ENCODE assay signal across 10 mouse cellular contexts in genomic region chr14:7801831-7802230, GRCm38 (mm10). TPM values are rescaled to one million over a fixed set of nuclear protein-coding genes. Genes with fewer than 3 reads are reported as not detected.
DNase-seq lines count a peak whose midpoint lies in the region; ATAC-seq and TF ChIP-seq lines count a peak whose summit lies in the region.
"Had no signal": no experiment of that assay in that cellular context is flagged by ENCODE, and none has a peak within 500 bp of the region (broad histone marks: within the 10 kb centered on the region; RNA-seq: fewer than 3 reads in every experiment).

No protein-coding gene starts in this region.

- no peaks in the 10 kb centered on the region for H3K27me3 ChIP-seq in forebrain, embryonic 14.5 days (replicated peaks; ENCODE audit: control insufficient read depth, insufficient read depth, low read length)
- no peaks in the 10 kb centered on the region for H3K27me3 ChIP-seq in forebrain, embryonic 13.5 days
- H3K27me3 ChIP-seq in liver, adult 2 months (ENCODE audit: control insufficient read depth, insufficient read depth, low read length): no peaks in the 10 kb centered on the region
- no peaks in the 10 kb centered on the region for H3K27me3 ChIP-seq in liver, embryonic 11.5 days (replicated peaks; ENCODE audit: control insufficient read depth, insufficient read depth, low read length)
- H3K27me3 ChIP-seq: heart, embryonic 13.5 days had no signal

- ATAC-seq in forebrain, embryonic 14.5 days: no peak
- no peak for ATAC-seq in forebrain, embryonic 13.5 days
- ATAC-seq in liver, embryonic 11.5 days (replicated peaks; ENCODE audit: low FRiP score): no peak

- no peak overlapping the region for H3K4me3 ChIP-seq in forebrain, embryonic 14.5 days (ENCODE audit: low read depth, low read length)
- no peak overlapping the region for H3K4me3 ChIP-seq in forebrain, embryonic 13.5 days
- no peak overlapping the region for H3K4me3 ChIP-seq in liver, adult 2 months (ENCODE audit: insufficient read depth, low read depth, low read length)
- no peak overlapping the region for H3K4me3 ChIP-seq in liver, embryonic 11.5 days (ENCODE audit: low read depth, low read length)
- H3K4me3 ChIP-seq: heart, embryonic 13.5 days had no signal

- 5% methylated on average over 4 of the region's 4 CpGs for WGBS in forebrain, embryonic 14.5 days
- 13% methylated on average over 4 of the region's 4 CpGs for WGBS in forebrain, embryonic 13.5 days
- 7% methylated on average over 4 of the region's 4 CpGs for WGBS in liver, adult 2 months
- 12% methylated on average over 4 of the region's 4 CpGs for whole genome bisulfite sequencing in liver, embryonic 11.5 days

- TF ChIP-seq POLR2A in liver, adult 2 months (IDR thresholded peaks at IDR 0.05; ENCODE audit: extremely low read depth, insufficient read depth, low read length): no peak

- no peaks in the 10 kb centered on the region for H3K79me2 ChIP-seq in liver, adult 2 months (ENCODE audit: control insufficient read depth, insufficient read depth, low read length)

- H3K36me3 ChIP-seq in forebrain, embryonic 14.5 days (ENCODE audit: control insufficient read depth, insufficient read depth, low read length): no peaks in the 10 kb centered on the region
- H3K36me3 ChIP-seq in forebrain, embryonic 13.5 days (ENCODE audit: poor library complexity, severe bottlenecking): no peaks in the 10 kb centered on the region
- no peaks in the 10 kb centered on the region for H3K36me3 ChIP-seq in liver, adult 2 months (ENCODE audit: control insufficient read depth, insufficient read depth, low read length)
- H3K36me3 ChIP-seq in liver, embryonic 11.5 days (ENCODE audit: control insufficient read depth, insufficient read depth, low read length): no peaks in the 10 kb centered on the region
- H3K36me3 ChIP-seq: heart, embryonic 13.5 days had no signal

- H3K27ac ChIP-seq in forebrain, embryonic 14.5 days (ENCODE audit: low read depth, low read length): no peak overlapping the region
- no peak overlapping the region for H3K27ac ChIP-seq in forebrain, embryonic 13.5 days
- no peak overlapping the region for H3K27ac ChIP-seq in liver, adult 2 months (replicated peaks; ENCODE audit: insufficient read depth, low read depth, low read length)
- no peak overlapping the region for H3K27ac ChIP-seq in liver, embryonic 11.5 days (ENCODE audit: low read depth, low read length)
- H3K27ac ChIP-seq: heart, embryonic 13.5 days had no signal

- H3K4me1 ChIP-seq in forebrain, embryonic 14.5 days (ENCODE audit: control insufficient read depth, insufficient read depth, low read length): no peaks in the 10 kb centered on the region
- H3K4me1 ChIP-seq in forebrain, embryonic 13.5 days: no peaks in the 10 kb centered on the region
- H3K4me1 ChIP-seq in liver, adult 2 months (ENCODE audit: control insufficient read depth, insufficient read depth, low read length): no peaks in the 10 kb centered on the region
- H3K4me1 ChIP-seq in liver, embryonic 11.5 days (replicated peaks; ENCODE audit: control insufficient read depth, insufficient read depth, low read length): no peaks in the 10 kb centered on the region
- H3K4me1 ChIP-seq: heart, embryonic 13.5 days had no signal

- peak; percentile 67 for TF ChIP-seq CTCF in liver, adult 2 months (IDR thresholded peaks at IDR 0.05; ENCODE audit: low read depth, low read length)

- H3K9ac ChIP-seq in forebrain, embryonic 14.5 days (ENCODE audit: low read length): no peak overlapping the region
- no peak overlapping the region for H3K9ac ChIP-seq in forebrain, embryonic 13.5 days
- H3K9ac ChIP-seq in liver, adult 2 months (ENCODE audit: low read depth, low read length): no peak overlapping the region
- H3K9ac ChIP-seq in liver, embryonic 11.5 days (ENCODE audit: low read depth, low read length): no peak overlapping the region
- H3K9ac ChIP-seq: heart, embryonic 13.5 days had no signal

- H3K4me2 ChIP-seq in forebrain, embryonic 14.5 days (ENCODE audit: low read length): no peak overlapping the region
- H3K4me2 ChIP-seq in forebrain, embryonic 13.5 days: no peak overlapping the region
- no peak overlapping the region for H3K4me2 ChIP-seq in liver, embryonic 11.5 days
- H3K4me2 ChIP-seq: heart, embryonic 13.5 days had no signal

- H3K9me3 ChIP-seq in forebrain, embryonic 14.5 days (replicated peaks; ENCODE audit: control insufficient read depth, low read length): no peaks in the 10 kb centered on the region
- peaks cover 3% of the 10 kb centered on the region; the same call in 1 of the 2 replicates for H3K9me3 ChIP-seq in forebrain, embryonic 13.5 days (replicated peaks)
- H3K9me3 ChIP-seq in liver, embryonic 11.5 days (ENCODE audit: control insufficient read depth, low read length): 0 out of 2 replicates have a peak, but pooled peaks cover 3% of the 10 kb centered on the region

- DNase-seq in forebrain, embryonic 14.5 days (ENCODE audit: low spot score): peak; percentile 57
- DNase-seq in liver, adult 2 months (ENCODE audit: extremely low read depth, low read depth, low spot score): peak; percentile 21
- DNase-seq in liver, embryonic 11.5 days (ENCODE audit: low spot score): no peak
- DNase-seq in adrenal gland, postnatal 25 days: peak; percentile 42
- DNase-seq in kidney, adult 9 months: peak; percentile 52
- DNase-seq in naive thymus-derived CD4-positive, alpha-beta T cell, adult 2 months (ENCODE audit: low read depth): peak; percentile 52
- no peak for DNase-seq in gastrocnemius, postnatal 4 days (ENCODE audit: low spot score in 2 of 2)

RNA-seq across cellular contexts. Expression of gene Gm26661, which starts 10.4 kb away (rescaled TPM):
- not detected in 2 replicates for polyA plus RNA-seq in forebrain, embryonic 14.5 days (2014; fragmentation: Nextera tagmentation; extraction: Ambion mirVana)
- polyA plus RNA-seq in forebrain, embryonic 13.5 days (2015; fragmentation: Nextera tagmentation; extraction: Ambion mirVana): not detected in 2 replicates
- not detected in 2 replicates for total RNA-seq in liver, adult 2 months (2014; rRNA removed)
- polyA plus RNA-seq in liver, adult 2 months (2012; rRNA removed): not detected in 2 replicates
- not detected in 2 replicates for polyA plus RNA-seq in liver, embryonic 11.5 days (2014; fragmentation: Nextera tagmentation; extraction: Ambion mirVana)
- not detected in 2 replicates for total RNA-seq in adrenal gland, postnatal 25 days (2021)
- total RNA-seq in gastrocnemius, postnatal 4 days (2021): not detected
- polyA plus RNA-seq: heart, embryonic 13.5 days; stomach, embryonic 16.5 days had no signal

RNA-seq across cellular contexts. Expression of gene Flnb, which starts 15.9 kb away (rescaled TPM):
- polyA plus RNA-seq in forebrain, embryonic 14.5 days (2014; fragmentation: Nextera tagmentation; extraction: Ambion mirVana): 6.8 and 8.0 TPM in 2 replicates
- 8.7 TPM in 2 replicates for polyA plus RNA-seq in forebrain, embryonic 13.5 days (2015; fragmentation: Nextera tagmentation; extraction: Ambion mirVana)
- 27.8 and 34.6 TPM in 2 replicates for total RNA-seq in liver, adult 2 months (2014; rRNA removed)
- polyA plus RNA-seq in liver, adult 2 months (2012; rRNA removed): 10.6 and 15.9 TPM in 2 replicates
- 13.3 and 14.2 TPM in 2 replicates for polyA plus RNA-seq in liver, embryonic 11.5 days (2014; fragmentation: Nextera tagmentation; extraction: Ambion mirVana)
- total RNA-seq in adrenal gland, postnatal 25 days (2021): 44.3 and 47.9 TPM in 2 replicates
- total RNA-seq in gastrocnemius, postnatal 4 days (2021): 10 to 100 TPM; 48.6 to 48.8 TPM

Comparison
In these comparisons a context has a peak if more than half of its experiments do, and no peak if none do; other contexts are left out.
1. DNase-seq: peak in forebrain, embryonic 14.5 days (single experiment), liver, adult 2 months (single experiment), adrenal gland, postnatal 25 days (single experiment), kidney, adult 9 months (single experiment) and naive thymus-derived CD4-positive, alpha-beta T cell, adult 2 months (single experiment); none in liver, embryonic 11.5 days (single experiment) and gastrocnemius, postnatal 4 days (0 of 2).